Mouse (Mus musculus): ENCODE measurements around the gene Stk25.

Gene Stk25

GRCm38 (mm10) chr1:93669941-93670340 lies 11.5 kb upstream of the Stk25 start:
- DNase-seq (ENCODE audit: low read depth, low spot score): no peak

- DNase-seq (ENCODE audit: low read depth, low spot score): no peak
Measured at GRCm38 (mm10) chr1:93668791-93669548, 10.5 kb upstream of the Stk25 start.

- DNase-seq (ENCODE audit: low read depth, low spot score): no peak
Measured at GRCm38 (mm10) chr1:93667760-93668400, 9.4 kb upstream of the Stk25 start.

GRCm38 (mm10) chr1:93657025-93657360 lies 1.5 kb downstream of the Stk25 start:
- no peak for DNase-seq (ENCODE audit: low read depth, low spot score)

GRCm38 (mm10) chr1:93656325-93657024 lies 2.0 kb downstream of the Stk25 start:
- DNase-seq (ENCODE audit: low read depth, low spot score): no peak

GRCm38 (mm10) chr1:93654798-93655197 lies 3.7 kb downstream of the Stk25 start:
- DNase-seq (ENCODE audit: low read depth, low spot score): no peak

- DNase-seq (ENCODE audit: low read depth, low spot score): no peak
Measured at GRCm38 (mm10) chr1:93654275-93654674, 4.2 kb downstream of the Stk25 start.

GRCm38 (mm10) chr1:93649604-93650172 lies 8.8 kb downstream of the Stk25 start:
- DNase-seq (ENCODE audit: low read depth, low spot score): no peak

- DNase-seq (ENCODE audit: low read depth, low spot score): no peak
Measured at GRCm38 (mm10) chr1:93642692-93643091, 15.8 kb downstream of the Stk25 start.

GRCm38 (mm10) chr1:93641978-93642377 lies 16.5 kb downstream of the Stk25 start:
- DNase-seq (ENCODE audit: low read depth, low spot score): no peak

GRCm38 (mm10) chr1:93636211-93636897 lies 22.1 kb downstream of the Stk25 start:
- no peak for DNase-seq (ENCODE audit: low read depth, low spot score)

- DNase-seq (ENCODE audit: low read depth, low spot score): peak; percentile 99
Measured at GRCm38 (mm10) chr1:93635580-93636192, 22.8 kb downstream of the Stk25 start.

GRCm38 (mm10) chr1:93635091-93635579 lies 23.3 kb downstream of the Stk25 start:
- no peak for DNase-seq (ENCODE audit: low read depth, low spot score)

GRCm38 (mm10) chr1:93634481-93634891 lies 24.0 kb downstream of the Stk25 start:
- no peak for DNase-seq (ENCODE audit: low read depth, low spot score)

GRCm38 (mm10) chr1:93632723-93633122 lies 25.7 kb downstream of the Stk25 start:
- no peak for DNase-seq (ENCODE audit: low read depth, low spot score)

- no peak for DNase-seq (ENCODE audit: low read depth, low spot score)
Measured at GRCm38 (mm10) chr1:93630796-93631195, 27.7 kb downstream of the Stk25 start.

- no peak for DNase-seq (ENCODE audit: low read depth, low spot score)
Measured at GRCm38 (mm10) chr1:93624502-93624901, 34.0 kb downstream of the Stk25 start.

GRCm38 (mm10) chr1:93618948-93619347 lies 39.5 kb downstream of the Stk25 start:
- no peak for DNase-seq (ENCODE audit: low read depth, low spot score)

- no peak for DNase-seq (ENCODE audit: low read depth, low spot score)
Measured at GRCm38 (mm10) chr1:93618059-93618748, 40.3 kb downstream of the Stk25 start.

- DNase-seq (ENCODE audit: low read depth, low spot score): no peak
Measured at GRCm38 (mm10) chr1:93609762-93610161, 48.7 kb downstream of the Stk25 start.
